ENCODE assay signal across 12 mouse cellular contexts in genomic region chr13:59875637-59876036, GRCm38 (mm10). TPM values are rescaled to one million over a fixed set of nuclear protein-coding genes. Genes with fewer than 3 reads are reported as not detected.
DNase-seq lines count a peak whose midpoint lies in the region; ATAC-seq and TF ChIP-seq lines count a peak whose summit lies in the region.
"Had no signal": no experiment of that assay in that cellular context is flagged by ENCODE, and none has a peak within 500 bp of the region (broad histone marks: within the 10 kb centered on the region; RNA-seq: fewer than 3 reads in every experiment).

No protein-coding gene starts in this region.

- ATAC-seq in heart, embryonic 12.5 days (ENCODE audit: insufficient number of reproducible peaks, low FRiP score): no peak
- no peak for ATAC-seq in kidney, embryonic 15.5 days (replicated peaks; ENCODE audit: low FRiP score)
- no peak for ATAC-seq in midbrain, embryonic 14.5 days (ENCODE audit: low FRiP score, low TSS enrichment)
- ATAC-seq: CD4-positive, CD25-positive, alpha-beta regulatory T cell, adult 4 months; midbrain, embryonic 13.5 days had no signal

- no peak for TF ChIP-seq CTCF in CH12.LX (conservative IDR thresholded peaks at IDR 0.05 in 1 of 2, IDR thresholded peaks at IDR 0.05 in 1 of 2; ENCODE audit: low read depth in 2 of 2, low read length in 2 of 2)

- no peaks in the 10 kb centered on the region for H3K9me3 ChIP-seq in heart, embryonic 12.5 days (replicated peaks)
- peaks cover 39% of the 10 kb centered on the region for H3K9me3 ChIP-seq in CH12.LX (replicated peaks; ENCODE audit: low read length)
- no peaks in the 10 kb centered on the region for H3K9me3 ChIP-seq in kidney, embryonic 15.5 days (replicated peaks)
- H3K9me3 ChIP-seq in midbrain, embryonic 14.5 days (ENCODE audit: control insufficient read depth, low read length): no peaks in the 10 kb centered on the region
- H3K9me3 ChIP-seq: heart, embryonic 15.5 days; midbrain, embryonic 13.5 days had no signal

- dilution Hi-C loops in CH12.LX (cut with MboI; ENCODE audit: extremely low pct_ligation_motif_present, extremely low pct_unique_long_range_greater_than_20kb, low sequenced_read_pairs): no loop called here

- H3K4me1 ChIP-seq in heart, embryonic 12.5 days (replicated peaks): no peaks in the 10 kb centered on the region
- peaks cover 0 to 11% of the 10 kb centered on the region in 2 experiments; a peak in 2 of 4 replicates for H3K4me1 ChIP-seq in CH12.LX (ENCODE audit: control insufficient read depth in 1 of 2, insufficient read depth in 2 of 2)
- H3K4me1 ChIP-seq in kidney, embryonic 15.5 days: peaks cover 25% of the 10 kb centered on the region
- H3K4me1 ChIP-seq in midbrain, embryonic 14.5 days (ENCODE audit: control insufficient read depth, insufficient read depth, low read length): peaks cover 3% of the 10 kb centered on the region; the same call in 1 of the 2 replicates
- H3K4me1 ChIP-seq: heart, embryonic 15.5 days; midbrain, embryonic 13.5 days had no signal

- H3K27me3 ChIP-seq in heart, embryonic 12.5 days (replicated peaks): no peaks in the 10 kb centered on the region
- H3K27me3 ChIP-seq in CH12.LX (replicated peaks): no peaks in the 10 kb centered on the region
- H3K27me3 ChIP-seq in kidney, embryonic 15.5 days: no peaks in the 10 kb centered on the region
- H3K27me3 ChIP-seq in midbrain, embryonic 14.5 days (ENCODE audit: control insufficient read depth, insufficient read depth, low read length): no peaks in the 10 kb centered on the region
- H3K27me3 ChIP-seq: heart, embryonic 15.5 days; midbrain, embryonic 13.5 days had no signal

- no peak for TF ChIP-seq RAD21 in CH12.LX (IDR thresholded peaks at IDR 0.05; ENCODE audit: low read depth, low read length)

- no peaks in the 10 kb centered on the region for H3K79me2 ChIP-seq in CH12.LX (replicated peaks; ENCODE audit: control insufficient read depth, extremely low read depth, insufficient read depth, poor library complexity, severe bottlenecking)
- no peaks in the 10 kb centered on the region for H3K79me2 ChIP-seq in macrophage (ENCODE audit: inconsistent target)

- H3K4me2 ChIP-seq in heart, embryonic 12.5 days: no peak overlapping the region
- no peak overlapping the region for H3K4me2 ChIP-seq in CH12.LX (ENCODE audit: insufficient read depth, low read depth, poor library complexity, severe bottlenecking)
- no peak overlapping the region for H3K4me2 ChIP-seq in kidney, embryonic 15.5 days
- no peak overlapping the region for H3K4me2 ChIP-seq in midbrain, embryonic 14.5 days (ENCODE audit: low read length)
- H3K4me2 ChIP-seq: heart, embryonic 15.5 days; midbrain, embryonic 13.5 days had no signal

- H3K9ac ChIP-seq in heart, embryonic 12.5 days: no peak overlapping the region
- no peak overlapping the region for H3K9ac ChIP-seq in CH12.LX (ENCODE audit: insufficient read depth, low read depth)
- no peak overlapping the region for H3K9ac ChIP-seq in kidney, embryonic 15.5 days
- H3K9ac ChIP-seq in midbrain, embryonic 14.5 days (replicated peaks; ENCODE audit: low read length): no peak overlapping the region
- H3K9ac ChIP-seq: heart, embryonic 15.5 days; midbrain, embryonic 13.5 days had no signal

- no peak overlapping the region for H3K4me3 ChIP-seq in heart, embryonic 12.5 days
- H3K4me3 ChIP-seq in CH12.LX (replicated peaks in 1 of 3; ENCODE audit: low read depth in 2 of 3, low read length in 2 of 3, poor library complexity in 1 of 3): no peak overlapping the region
- H3K4me3 ChIP-seq in kidney, embryonic 15.5 days (replicated peaks): no peak overlapping the region
- H3K4me3 ChIP-seq in macrophage (ENCODE audit: inconsistent target): no peak overlapping the region
- H3K4me3 ChIP-seq in midbrain, embryonic 14.5 days (replicated peaks; ENCODE audit: low read depth, low read length): no peak overlapping the region
- H3K4me3 ChIP-seq: heart, embryonic 15.5 days; midbrain, embryonic 13.5 days had no signal

- DNase-seq in heart, adult 11 months: peak; percentile 97
- peak; percentile 39 for DNase-seq in CH12.LX (ENCODE audit: extremely low read depth)
- no peak for DNase-seq in midbrain, embryonic 14.5 days
- no peak for DNase-seq in right cerebral cortex, adult 18-20 months
- no peak for DNase-seq in left cerebral cortex, adult 11 months (ENCODE audit: low spot score)
- DNase-seq: adrenal gland, postnatal 25 days had no signal

- H3K27ac ChIP-seq in heart, embryonic 12.5 days (ENCODE audit: poor library complexity, severe bottlenecking): no peak overlapping the region
- H3K27ac ChIP-seq in CH12.LX (ENCODE audit: insufficient read depth, low read depth) (no peak overlapping the region), macrophage (peak overlapping the region; percentile 68)
- peak overlapping the region; percentile 24; the same call in 1 of the 2 replicates for H3K27ac ChIP-seq in kidney, embryonic 15.5 days
- no peak overlapping the region for H3K27ac ChIP-seq in midbrain, embryonic 14.5 days (replicated peaks; ENCODE audit: low read depth, low read length)
- H3K27ac ChIP-seq: heart, embryonic 15.5 days; midbrain, embryonic 13.5 days had no signal

- TF ChIP-seq EP300 in CH12.LX (IDR thresholded peaks at IDR 0.05; ENCODE audit: low read length): no peak

- TF ChIP-seq POLR2A in CH12.LX (IDR thresholded peaks at IDR 0.05; ENCODE audit: low read depth, low read length): no peak

- H3K36me3 ChIP-seq in heart, embryonic 12.5 days: no peaks in the 10 kb centered on the region
- H3K36me3 ChIP-seq in CH12.LX (replicated peaks in 1 of 2; ENCODE audit: control insufficient read depth in 1 of 2, insufficient read depth in 1 of 2, low read length in 1 of 2) (no peaks in the 10 kb centered on the region), macrophage (ENCODE audit: inconsistent target) (no peaks in the 10 kb centered on the region)
- H3K36me3 ChIP-seq in kidney, embryonic 15.5 days: no peaks in the 10 kb centered on the region
- H3K36me3 ChIP-seq in midbrain, embryonic 14.5 days (ENCODE audit: control insufficient read depth, insufficient read depth, low read length): no peaks in the 10 kb centered on the region
- H3K36me3 ChIP-seq: heart, embryonic 15.5 days; midbrain, embryonic 13.5 days had no signal

- in situ Hi-C loops in CH12.LX (cut with MboI; ENCODE audit: low pct_ligation_motif_present, low pct_unique_long_range_greater_than_20kb, low sequenced_read_pairs): loop anchor here (25.0 kb wide), 1 partner anchor 587 kb away; no protein-coding TSS in a partner anchor

- 36% methylated on average over 2 of the region's 2 CpGs for WGBS in heart, embryonic 12.5 days
- 12% methylated on average over 2 of the region's 2 CpGs for WGBS in kidney, embryonic 15.5 days
- WGBS in macrophage (ENCODE audit: missing documents): 5% methylated on average over 2 of the region's 2 CpGs
- WGBS in midbrain, embryonic 14.5 days: 76% methylated on average over 2 of the region's 2 CpGs

TF ChIP-seq in CH12.LX, 34 proteins besides CTCF, POLR2A, EP300 and RAD21:
- TF ChIP-seq MXI1 (IDR thresholded peaks at IDR 0.05; ENCODE audit: low read depth, low read length) (no peak), NRF1 (IDR thresholded peaks at IDR 0.05; ENCODE audit: low read depth, low read length) (no peak), ZKSCAN1 (IDR thresholded peaks at IDR 0.05; ENCODE audit: borderline replicate concordance, low read depth, low read length) (no peak), JUN (IDR thresholded peaks at IDR 0.05; ENCODE audit: insufficient read depth, low read depth, low read length) (no peak), CHD2 (IDR thresholded peaks at IDR 0.05; ENCODE audit: low read length) (no peak), USF2 (conservative IDR thresholded peaks at IDR 0.05; ENCODE audit: low read depth, low read length) (no peak), MYC (IDR thresholded peaks at IDR 0.05; ENCODE audit: low read depth, low read length) (no peak), MEF2A (IDR thresholded peaks at IDR 0.05; ENCODE audit: borderline replicate concordance, low read depth, low read length) (no peak), MAZ (IDR thresholded peaks at IDR 0.05; ENCODE audit: low read depth, low read length) (no peak), SMC3 (IDR thresholded peaks at IDR 0.05; ENCODE audit: low read depth, low read length) (no peak), CHD1 (IDR thresholded peaks at IDR 0.05; ENCODE audit: low read depth, low read length) (no peak), BHLHE40 (IDR thresholded peaks at IDR 0.05; ENCODE audit: low read depth, low read length) (no peak), PAX5 (IDR thresholded peaks at IDR 0.05; ENCODE audit: low read length) (no peak), RCOR1 (conservative IDR thresholded peaks at IDR 0.05; ENCODE audit: low read depth, low read length) (no peak), MAX (IDR thresholded peaks at IDR 0.05; ENCODE audit: low read length) (no peak)

RNA-seq across cellular contexts. Expression of gene Tut7, which starts 52.7 kb away (rescaled TPM):
- polyA plus RNA-seq in heart, embryonic 12.5 days (2016; fragmentation: Nextera tagmentation; extraction: Ambion mirVana): 45.3 and 46.4 TPM in 2 replicates
- total RNA-seq in CH12.LX (2012; rRNA removed): 17.9 and 18.1 TPM in 2 replicates
- total RNA-seq in CH12.LX (2014; rRNA removed): 14.3 and 15.4 TPM in 2 replicates
- polyA plus RNA-seq in CH12.LX (2012; ENCODE audit: insufficient read length, low read depth): 21.5 and 21.6 TPM in 2 replicates
- 48.1 and 48.9 TPM in 2 replicates for polyA plus RNA-seq in kidney, embryonic 15.5 days (2015; fragmentation: Nextera tagmentation; extraction: Ambion mirVana)
- total RNA-seq in macrophage (2018; cell fraction: chromatin; rRNA removed): 100 to 1,000 TPM; 313 to 674 (median 547) TPM
- total RNA-seq in macrophage (2018; cell fraction: cytosol; rRNA removed): 100 to 1,000 TPM in 23 of 26 experiments, 10 to 100 TPM in 3; 96.3 to 151 (median 112) TPM
- total RNA-seq in macrophage (2018; cell fraction: nucleus; rRNA removed): 100 to 1,000 TPM; 262 to 588 (median 342) TPM
- polyA plus RNA-seq in macrophage (2018): 81.0 to 150 TPM (median 103 TPM) in 3 replicates
- polyA plus RNA-seq in midbrain, embryonic 14.5 days (2014; fragmentation: Nextera tagmentation; extraction: Ambion mirVana): 34.3 and 50.4 TPM in 2 replicates

Comparison
In these comparisons a context has a peak if more than half of its experiments do, and no peak if none do; other contexts are left out.
1. DNase-seq: peak in heart, adult 11 months (single experiment) and CH12.LX (single experiment); none in midbrain, embryonic 14.5 days (single experiment), right cerebral cortex, adult 18-20 months (single experiment) and left cerebral cortex, adult 11 months (single experiment).
2. H3K27ac ChIP-seq: peak in kidney, embryonic 15.5 days (single experiment) and macrophage (single experiment); none in heart, embryonic 12.5 days (single experiment), CH12.LX (single experiment) and midbrain, embryonic 14.5 days (single experiment).